Mouse (Mus musculus) olfactory bulb, adult 2 months (tissue): Measurements from ENCODE around the gene Pramel4. TPM values are rescaled to one million over a fixed set of nuclear protein-coding genes. Genes with fewer than 3 reads are reported as not detected.
"Not testable (repeated sequence)": the region's sequence is repeated elsewhere in the genome, so short reads cannot be mapped to it uniquely, and the experiment has no call there.

Source experiments
- H3K27ac ChIP-seq: fragments of 200-500 bp; 2 replicates; pipeline ENCODE4 v1.5.1; 2012; ENCODE audit warnings: low read depth, low read length; ENCODE audit not compliant: insufficient read depth
- H3K4me1 ChIP-seq: fragments of 200-500 bp; 2 replicates; pipeline ENCODE4 v1.6.1; 2012; ENCODE audit warnings: low read length; ENCODE audit not compliant: control insufficient read depth, insufficient read depth
- H3K4me3 ChIP-seq: fragments of 200-500 bp; 2 replicates; pipeline ENCODE4 v1.5.1; 2012; ENCODE audit warnings: mild to moderate bottlenecking, low read depth, low read length, moderate library complexity; ENCODE audit not compliant: insufficient read depth
- WGBS: fragments of 180-500 bp; shearing (Covaris S2); methylation state at CpG from one replicate; pipeline ENCODE4 v1.1.7; 2018; 5-methylcytosine and 5-hydroxymethylcytosine counted together
- polyA plus RNA-seq: library from polyadenylated mRNA; stranded (reverse); fragments of >200 nt; gene quantifications from 2 replicates; pipeline ENCODE4 v1.2.4, GENCODE M21; 2012; ENCODE audit warnings: low replicate concordance; ENCODE audit not compliant: missing spikeins, insufficient read depth, insufficient read length

Gene Pramel4
- not detected in 2 replicates for polyA plus RNA-seq

GRCm38 (mm10) chr4:144058826-144059225 is at the start of gene Pramel4:
Gene Pramel4 (plus strand): TSS chr4:144059126.
- 88% methylated on average over 3 of the region's 3 CpGs for WGBS
- H3K27ac ChIP-seq, H3K4me1 ChIP-seq, H3K4me3 ChIP-seq: not testable (repeated sequence)

- not testable (repeated sequence) for H3K4me3 ChIP-seq, H3K27ac ChIP-seq, H3K4me1 ChIP-seq
- WGBS: 83% methylated on average over 1 of the region's 2 CpGs
Observed at GRCm38 (mm10) chr4:144106174-144106573, 47.2 kb downstream of the Pramel4 start, which contains the start of gene Gm13102. Gene Gm13102 (plus strand): TSS chr4:144106474.

Other genes starting within 250 kb of the Pramel4 start
- gene Gm13084, start 243.0 kb upstream of the Pramel4 start, polyA plus RNA-seq: not detected in 2 replicates
- gene Gm13103, start 212.6 kb upstream of the Pramel4 start, polyA plus RNA-seq: not detected in 2 replicates
- gene Pramef6, start 158.7 kb upstream of the Pramel4 start, polyA plus RNA-seq: not detected in 2 replicates
- not detected in 2 replicates for gene Pramef25, start 108.1 kb upstream of the Pramel4 start, polyA plus RNA-seq
- not detected in 2 replicates for gene Gm13101, start 92.2 kb upstream of the Pramel4 start, polyA plus RNA-seq
- not detected in 2 replicates for gene Pramef17, start 64.8 kb upstream of the Pramel4 start, polyA plus RNA-seq
- not detected in 2 replicates for gene Gm13102, start 47.3 kb downstream of the Pramel4 start, polyA plus RNA-seq
- not detected in 2 replicates for gene Oog3, start 103.5 kb downstream of the Pramel4 start, polyA plus RNA-seq
- gene Oog2, start 131.6 kb downstream of the Pramel4 start, polyA plus RNA-seq: not detected in 2 replicates
- gene C87977, start 154.2 kb downstream of the Pramel4 start, polyA plus RNA-seq: not detected in 2 replicates
- gene Pramel5, start 221.4 kb downstream of the Pramel4 start, polyA plus RNA-seq: not detected in 2 replicates